Mouse (Mus musculus): ENCODE results near the gene Cul9. TPM values are rescaled to one million over a fixed set of nuclear protein-coding genes. Genes with fewer than 3 reads are reported as not detected.
"Not testable (repeated sequence)": the region's sequence is repeated elsewhere in the genome, so short reads cannot be mapped to it uniquely, and the experiment has no call there.

Gene Cul9
- polyA plus RNA-seq, 1 experiment from 2014 or later, result 11.4 TPM

GRCm38 (mm10) chr17:46497956-46498355, 48.2 kb downstream of the Cul9 start:
- Histone ChIP-seq H3K27ac (no peak overlapping the region), H3K9me3 (no peaks in the 10 kb centered on the region), H3K9ac (0 out of 2 replicates have a peak overlapping the region, but pooled peaks have one; percentile 21), H3K4me1 (peaks cover 17% of the 10 kb centered on the region), H3K4me3 (no peak overlapping the region), H3K27me3 (peaks cover 21% of the 10 kb centered on the region), H3K36me3 (peaks cover 40% of the 10 kb centered on the region), H3K4me2 (peak overlapping the region; percentile 87; the same call in 1 of the 2 replicates)
- no peak for ATAC-seq (ENCODE audit: insufficient number of reproducible peaks, insufficient read depth, low FRiP score, low TSS enrichment, low read depth)
- 75% methylated on average over 8 of the region's 8 CpGs for WGBS

GRCm38 (mm10) chr17:46496623-46497434, 49.4 kb downstream of the Cul9 start, which contains the start of gene Dnph1:
Gene Dnph1, plus strand, starts transcription at chr17:46496711.
- Histone ChIP-seq H3K4me1 (peaks cover 17% of the 10 kb centered on the region), H3K36me3 (peaks cover 30% of the 10 kb centered on the region), H3K27ac (no peak within 1 kb of the TSS), H3K9ac (peak within 1 kb of the TSS; percentile 86), H3K9me3 (no peaks in the 10 kb centered on the region), H3K4me2 (peak within 1 kb of the TSS; percentile 87), H3K4me3 (peak within 1 kb of the TSS; percentile 64), H3K27me3 (peaks cover 26% of the 10 kb centered on the region)
- under 1% methylated on average over 44 of the region's 44 CpGs for WGBS
- ATAC-seq (ENCODE audit: insufficient number of reproducible peaks, insufficient read depth, low FRiP score, low TSS enrichment, low read depth), result peak; percentile 91

- not testable (repeated sequence) for H3K9ac ChIP-seq; H3K27ac ChIP-seq; ATAC-seq (ENCODE audit: insufficient number of reproducible peaks, insufficient read depth, low FRiP score, low TSS enrichment, low read depth); H3K4me3 ChIP-seq; H3K9me3 ChIP-seq; H3K4me2 ChIP-seq
- Histone ChIP-seq H3K4me1 (peaks cover 17% of the 10 kb centered on the region), H3K27me3 (peaks cover 30% of the 10 kb centered on the region), H3K36me3 (peaks cover 27% of the 10 kb centered on the region)
Observed at GRCm38 (mm10) chr17:46496081-46496480, 50.1 kb downstream of the Cul9 start.

- H3K4me2 ChIP-seq, result no peak overlapping the region
- H3K36me3 ChIP-seq, result peaks cover 21% of the 10 kb centered on the region
- peaks cover 30% of the 10 kb centered on the region for H3K27me3 ChIP-seq
- 83% methylated on average over 5 of the region's 5 CpGs for WGBS
- peaks cover 17% of the 10 kb centered on the region for H3K4me1 ChIP-seq
- no peaks in the 10 kb centered on the region for H3K9me3 ChIP-seq
- ATAC-seq (ENCODE audit: insufficient number of reproducible peaks, insufficient read depth, low FRiP score, low TSS enrichment, low read depth), result no peak
- no peak overlapping the region for H3K4me3 ChIP-seq
- no peak overlapping the region for H3K27ac ChIP-seq
- H3K9ac ChIP-seq, result no peak overlapping the region
Observed at GRCm38 (mm10) chr17:46495486-46495885, 50.7 kb downstream of the Cul9 start.

GRCm38 (mm10) chr17:46487431-46487830, 58.8 kb downstream of the Cul9 start, which contains the start of gene Ttbk1:
Gene Ttbk1, minus strand, starts transcription at chr17:46487675.
- Histone ChIP-seq H3K9me3 (no peaks in the 10 kb centered on the region), H3K4me2 (peak within 1 kb of the TSS; percentile 72), H3K9ac (peak within 1 kb of the TSS; percentile 58), H3K4me3 (peak within 1 kb of the TSS; percentile 49), H3K36me3 (no peaks in the 10 kb centered on the region), H3K27me3 (peaks cover 84% of the 10 kb centered on the region), H3K4me1 (peaks cover 15% of the 10 kb centered on the region), H3K27ac (no peak within 1 kb of the TSS)
- 1% methylated on average over 14 of the region's 49 CpGs for WGBS
- ATAC-seq (ENCODE audit: insufficient number of reproducible peaks, insufficient read depth, low FRiP score, low TSS enrichment, low read depth), result no peak

- no peak for ATAC-seq (ENCODE audit: insufficient number of reproducible peaks, insufficient read depth, low FRiP score, low TSS enrichment, low read depth)
- peak overlapping the region; percentile 58 for H3K9ac ChIP-seq
- H3K9me3 ChIP-seq, result no peaks in the 10 kb centered on the region
- no peaks in the 10 kb centered on the region for H3K36me3 ChIP-seq
- peak overlapping the region; percentile 49 for H3K4me3 ChIP-seq
- H3K4me2 ChIP-seq, result peak overlapping the region; percentile 72
- H3K27ac ChIP-seq, result no peak overlapping the region
- 2% methylated on average over 22 of the region's 22 CpGs for WGBS
- peaks cover 87% of the 10 kb centered on the region for H3K27me3 ChIP-seq
- H3K4me1 ChIP-seq, result peaks cover 15% of the 10 kb centered on the region
Observed at GRCm38 (mm10) chr17:46486995-46487394, 59.2 kb downstream of the Cul9 start.

GRCm38 (mm10) chr17:46484461-46484875, 61.7 kb downstream of the Cul9 start:
- no peak overlapping the region for H3K4me2 ChIP-seq
- no peaks in the 10 kb centered on the region for H3K36me3 ChIP-seq
- H3K9me3 ChIP-seq, result no peaks in the 10 kb centered on the region
- H3K27me3 ChIP-seq, result peaks cover 85% of the 10 kb centered on the region
- WGBS, result 10% methylated on average over 6 of the region's 6 CpGs
- H3K9ac ChIP-seq, result no peak overlapping the region
- no peak overlapping the region for H3K27ac ChIP-seq
- no peak for ATAC-seq (ENCODE audit: insufficient number of reproducible peaks, insufficient read depth, low FRiP score, low TSS enrichment, low read depth)
- no peak overlapping the region for H3K4me3 ChIP-seq
- H3K4me1 ChIP-seq, result peaks cover 15% of the 10 kb centered on the region

GRCm38 (mm10) chr17:46484021-46484431, 62.2 kb downstream of the Cul9 start:
- WGBS, result 1% methylated on average over 13 of the region's 13 CpGs
- ATAC-seq (ENCODE audit: insufficient number of reproducible peaks, insufficient read depth, low FRiP score, low TSS enrichment, low read depth), result no peak
- peak overlapping the region; percentile 54 for H3K4me2 ChIP-seq
- H3K27ac ChIP-seq, result no peak overlapping the region
- H3K27me3 ChIP-seq, result peaks cover 82% of the 10 kb centered on the region
- no peaks in the 10 kb centered on the region for H3K36me3 ChIP-seq
- H3K4me1 ChIP-seq, result peaks cover 15% of the 10 kb centered on the region
- H3K9me3 ChIP-seq, result no peaks in the 10 kb centered on the region
- no peak overlapping the region for H3K9ac ChIP-seq
- peak overlapping the region; percentile 16 for H3K4me3 ChIP-seq

- no peak overlapping the region for H3K9ac ChIP-seq
- peaks cover 81% of the 10 kb centered on the region for H3K27me3 ChIP-seq
- ATAC-seq (ENCODE audit: insufficient number of reproducible peaks, insufficient read depth, low FRiP score, low TSS enrichment, low read depth), result 0 out of 2 replicates have a peak, but pooled peaks have one; percentile 16
- H3K4me1 ChIP-seq, result peaks cover 15% of the 10 kb centered on the region
- peak overlapping the region; percentile 54 for H3K4me2 ChIP-seq
- no peak overlapping the region for H3K27ac ChIP-seq
- under 1% methylated on average over 16 of the region's 16 CpGs for WGBS
- no peaks in the 10 kb centered on the region for H3K9me3 ChIP-seq
- peak overlapping the region; percentile 16 for H3K4me3 ChIP-seq
- H3K36me3 ChIP-seq, result no peaks in the 10 kb centered on the region
Observed at GRCm38 (mm10) chr17:46483561-46484001, 62.6 kb downstream of the Cul9 start.

- 0 out of 2 replicates have a peak, but pooled peaks cover 2% of the 10 kb centered on the region for H3K4me1 ChIP-seq
- no peaks in the 10 kb centered on the region for H3K9me3 ChIP-seq
- WGBS, result 85% methylated on average over 15 of the region's 15 CpGs
- H3K9ac ChIP-seq, result no peak overlapping the region
- no peak overlapping the region for H3K4me3 ChIP-seq
- H3K4me2 ChIP-seq, result no peak overlapping the region
- no peaks in the 10 kb centered on the region for H3K36me3 ChIP-seq
- no peak for ATAC-seq (ENCODE audit: insufficient number of reproducible peaks, insufficient read depth, low FRiP score, low TSS enrichment, low read depth)
- no peak overlapping the region for H3K27ac ChIP-seq
- H3K27me3 ChIP-seq, result peaks cover 26% of the 10 kb centered on the region; the same call in 1 of the 2 replicates
Observed at GRCm38 (mm10) chr17:46477286-46477685, 68.9 kb downstream of the Cul9 start.

GRCm38 (mm10) chr17:46476601-46477000, 69.6 kb downstream of the Cul9 start:
- WGBS, result 60% methylated on average over 8 of the region's 8 CpGs
- Histone ChIP-seq H3K9ac (no peak overlapping the region), H3K4me2 (no peak overlapping the region), H3K27ac (no peak overlapping the region), H3K4me3 (no peak overlapping the region), H3K36me3 (no peaks in the 10 kb centered on the region), H3K4me1 (0 out of 2 replicates have a peak, but pooled peaks cover 2% of the 10 kb centered on the region), H3K9me3 (no peaks in the 10 kb centered on the region), H3K27me3 (peaks cover 22% of the 10 kb centered on the region; the same call in 1 of the 2 replicates)
- ATAC-seq (ENCODE audit: insufficient number of reproducible peaks, insufficient read depth, low FRiP score, low TSS enrichment, low read depth), result no peak

- no peak overlapping the region for H3K4me3 ChIP-seq
- H3K4me1 ChIP-seq, result no peaks in the 10 kb centered on the region
- H3K36me3 ChIP-seq, result no peaks in the 10 kb centered on the region
- H3K27ac ChIP-seq, result no peak overlapping the region
- no peak overlapping the region for H3K9ac ChIP-seq
- H3K4me2 ChIP-seq, result no peak overlapping the region
- 61% methylated on average over 9 of the region's 9 CpGs for WGBS
- no peaks in the 10 kb centered on the region for H3K9me3 ChIP-seq
- H3K27me3 ChIP-seq, result 0 out of 2 replicates have a peak, but pooled peaks cover 4% of the 10 kb centered on the region
- ATAC-seq (ENCODE audit: insufficient number of reproducible peaks, insufficient read depth, low FRiP score, low TSS enrichment, low read depth), result no peak
Observed at GRCm38 (mm10) chr17:46467830-46468229, 78.4 kb downstream of the Cul9 start.

Measured in embryonic facial prominence, embryonic 13.5 days (tissue).